In the genomic region with DNA sequence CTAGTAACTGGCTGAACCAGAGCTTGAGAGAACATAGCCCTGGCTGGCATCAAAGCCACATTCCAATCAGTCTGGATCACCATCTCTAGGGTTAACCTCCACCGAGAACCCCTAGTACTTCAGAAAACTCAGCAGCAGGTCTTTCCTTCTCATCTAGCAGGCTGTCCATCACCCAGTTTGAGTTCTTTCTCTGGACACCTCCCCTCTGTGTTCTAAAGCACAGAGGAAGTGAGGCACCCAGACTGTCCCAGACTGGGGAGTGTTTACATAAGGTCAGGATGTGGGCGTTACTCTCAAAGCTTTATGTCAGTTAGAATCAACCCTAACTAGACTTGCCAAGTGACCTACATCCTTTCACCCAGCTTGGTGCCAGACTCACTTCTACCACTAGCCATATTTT, we compare ENCODE assay signal across 13 mouse cellular contexts. TPM values are rescaled to one million over a fixed set of nuclear protein-coding genes. Genes with fewer than 3 reads are reported as not detected.
DNase-seq lines count a peak whose midpoint lies in the region; ATAC-seq lines count a peak whose summit lies in the region.
"Had no signal": no experiment of that assay in that cellular context is flagged by ENCODE, and none has a peak within 500 bp of the region (broad histone marks: within the 10 kb centered on the region; RNA-seq: fewer than 3 reads in every experiment).

No protein-coding gene starts in this region.

- no peaks in the 10 kb centered on the region; the same call in 1 of the 2 replicates for H3K4me1 ChIP-seq in liver, embryonic 16.5 days (ENCODE audit: control insufficient read depth, low read depth, low read length)
- no peaks in the 10 kb centered on the region for H3K4me1 ChIP-seq in forebrain, embryonic 11.5 days (replicated peaks; ENCODE audit: control insufficient read depth, insufficient read depth, low read length)
- H3K4me1 ChIP-seq: forebrain, embryonic 13.5 days had no signal

- ATAC-seq in liver, embryonic 16.5 days (ENCODE audit: low read depth), result peak; percentile 41; the same call in 1 of the 2 replicates
- ATAC-seq in neutrophil, adult 5-6 weeks (ENCODE audit: extremely low read depth, insufficient number of reproducible peaks, low FRiP score, poor library complexity, severe bottlenecking), result 0 out of 2 replicates have a peak, but pooled peaks have one; percentile 30
- ATAC-seq in forebrain, embryonic 11.5 days (replicated peaks; ENCODE audit: low FRiP score), result no peak
- ATAC-seq: forebrain, embryonic 13.5 days; hindbrain, embryonic 16.5 days; midbrain, embryonic 16.5 days had no signal

- H3K27ac ChIP-seq in liver, embryonic 16.5 days (ENCODE audit: low read length), result no peak overlapping the region
- H3K27ac ChIP-seq in forebrain, embryonic 11.5 days (ENCODE audit: low read depth, low read length), result no peak overlapping the region
- H3K27ac ChIP-seq: forebrain, embryonic 13.5 days had no signal

- H3K4me3 ChIP-seq in liver, embryonic 16.5 days (ENCODE audit: low read depth, low read length), result no peak overlapping the region
- H3K4me3 ChIP-seq in forebrain, embryonic 11.5 days (ENCODE audit: low read depth, low read length), result no peak overlapping the region
- H3K4me3 ChIP-seq: forebrain, embryonic 13.5 days had no signal

- H3K4me2 ChIP-seq in liver, embryonic 16.5 days (ENCODE audit: low read depth, low read length), result no peak overlapping the region
- no peak overlapping the region for H3K4me2 ChIP-seq in forebrain, embryonic 11.5 days (ENCODE audit: low read depth, low read length, severe bottlenecking)
- H3K4me2 ChIP-seq: forebrain, embryonic 13.5 days had no signal

- no peaks in the 10 kb centered on the region for H3K27me3 ChIP-seq in liver, embryonic 16.5 days (ENCODE audit: control insufficient read depth, insufficient read depth, low read depth, low read length)
- H3K27me3 ChIP-seq in forebrain, embryonic 11.5 days (ENCODE audit: control insufficient read depth, insufficient read depth, low read length), result no peaks in the 10 kb centered on the region
- H3K27me3 ChIP-seq: forebrain, embryonic 13.5 days had no signal

- no peak overlapping the region for H3K9ac ChIP-seq in liver, embryonic 16.5 days (ENCODE audit: low read depth, low read length)
- H3K9ac ChIP-seq in forebrain, embryonic 11.5 days (ENCODE audit: low read length), result no peak overlapping the region
- H3K9ac ChIP-seq: forebrain, embryonic 13.5 days had no signal

- intact Hi-C loops in gastrocnemius, postnatal 36 days (cut with DNase I), result loop anchor here (5.0 kb wide), 2 partner anchors 104 to 164 kb away; no protein-coding TSS in a partner anchor
- intact Hi-C loops in left cerebral cortex, postnatal 25 days (cut with DNase I), result loop anchor here (5.0 kb wide), 1 partner anchor 109 kb away; no protein-coding TSS in a partner anchor

- WGBS in liver, embryonic 16.5 days (ENCODE audit: insufficient replicate concordance), result 11% methylated on average over 2 of the region's 2 CpGs
- WGBS in forebrain, embryonic 11.5 days, result 68% methylated on average over 2 of the region's 2 CpGs

- H3K36me3 ChIP-seq in liver, embryonic 16.5 days (ENCODE audit: control insufficient read depth, insufficient read depth), result no peaks in the 10 kb centered on the region
- no peaks in the 10 kb centered on the region for H3K36me3 ChIP-seq in forebrain, embryonic 11.5 days (ENCODE audit: control insufficient read depth, insufficient read depth, low read length)

- peak; percentile 23 for DNase-seq in gastrocnemius, adult 18-20 months (ENCODE audit: low spot score)
- no peak for DNase-seq in gastrocnemius, postnatal 36 days
- peak; percentile 28 for DNase-seq in 416B (ENCODE audit: low read depth)
- no peak for DNase-seq in forebrain, embryonic 11.5 days (ENCODE audit: low spot score)
- DNase-seq in frontal cortex, postnatal 25 days (ENCODE audit: low spot score in 2 of 2), result no peak
- DNase-seq in left cerebral cortex, postnatal 25 days (ENCODE audit: low spot score in 2 of 2), result no peak
- DNase-seq: cerebellum, postnatal 10 days; right cerebral cortex, adult 18-20 months had no signal

- H3K9me3 ChIP-seq in liver, embryonic 16.5 days (replicated peaks; ENCODE audit: control insufficient read depth, low read length), result no peaks in the 10 kb centered on the region
- no peaks in the 10 kb centered on the region for H3K9me3 ChIP-seq in forebrain, embryonic 11.5 days (ENCODE audit: control insufficient read depth, low read length)
- H3K9me3 ChIP-seq: forebrain, embryonic 13.5 days had no signal

RNA-seq across cellular contexts. Expression of gene Rhoj, which starts 24.9 kb away (rescaled TPM):
- total RNA-seq in gastrocnemius, adult 18-20 months (2021), result 10 to 100 TPM; 14.2 to 15.3 TPM
- 10 to 100 TPM; 13.2 to 17.6 TPM for total RNA-seq in gastrocnemius, postnatal 36 days (2021)
- polyA plus RNA-seq in liver, embryonic 16.5 days (2015; fragmentation: Nextera tagmentation; extraction: Ambion mirVana), result 6.6 and 6.9 TPM in 2 replicates
- total RNA-seq in neutrophil, adult 5-6 weeks (2017), result 1.6 and 2.7 TPM in 2 replicates
- 19.2 and 20.1 TPM in 2 replicates for polyA plus RNA-seq in forebrain, embryonic 11.5 days (2014; fragmentation: Nextera tagmentation; extraction: Ambion mirVana)
- 1 to 10 TPM; 3.6 to 4.6 TPM for total RNA-seq in left cerebral cortex, postnatal 25 days (2021)

Comparison
In these comparisons a context has a peak if more than half of its experiments do, and no peak if none do; other contexts are left out.
1. DNase-seq: peak in gastrocnemius, adult 18-20 months (single experiment) and 416B (single experiment); none in gastrocnemius, postnatal 36 days (0 of 2), forebrain, embryonic 11.5 days (single experiment), frontal cortex, postnatal 25 days (0 of 2) and left cerebral cortex, postnatal 25 days (0 of 2).